Mouse (Mus musculus) liver, embryonic 12.5 days (tissue): ENCODE measurements at regions not wholly inside any gene's neighbourhood (a gene's known extent, or its start where the extent isn't known, plus 50 kb on each side); places are given as distances from the start of the nearest gene placed in this dataset.
A peak's percentile ranks its signal among the peaks of the same experiment; 100 is the strongest.

ENCODE experiments used
- ATAC-seq: fragments of 200-750 bp; cut with Nextera tagmentation; 2 replicates; pipeline ENCODE4 v1.8.0; 2017; ENCODE audit warnings: moderate number of reproducible peaks, mild to moderate bottlenecking, moderate library complexity
- H3K27ac ChIP-seq: fragments of 300-500 bp; sonication (generic); 2 replicates; pipeline ENCODE4 v1.5.1; 2016; ENCODE audit warnings: mild to moderate bottlenecking
- H3K27me3 ChIP-seq: fragments of 300-500 bp; sonication (generic); replicated peaks from 2 replicates; pipeline ENCODE4 v1.6.1; 2016; ENCODE audit warnings: mild to moderate bottlenecking, moderate library complexity
- H3K36me3 ChIP-seq: fragments of 300-500 bp; sonication (generic); 2 replicates; pipeline ENCODE4 v1.6.1; 2016; ENCODE audit warnings: mild to moderate bottlenecking, moderate library complexity
- H3K4me1 ChIP-seq: fragments of 300-500 bp; sonication (generic); 2 replicates; pipeline ENCODE4 v1.6.1; 2016
- H3K4me2 ChIP-seq: fragments of 300-500 bp; sonication (generic); 2 replicates; pipeline ENCODE4 v1.6.1; 2016; ENCODE audit warnings: mild to moderate bottlenecking, moderate library complexity
- H3K4me3 ChIP-seq: fragments of 300-500 bp; sonication (generic); 2 replicates; pipeline ENCODE4 v1.5.1; 2016; ENCODE audit warnings: mild to moderate bottlenecking, moderate library complexity
- H3K9ac ChIP-seq: fragments of 300-500 bp; sonication (generic); 2 replicates; pipeline ENCODE4 v1.6.1; 2016; ENCODE audit warnings: mild to moderate bottlenecking, moderate library complexity
- H3K9me3 ChIP-seq: fragments of 300-500 bp; sonication (generic); replicated peaks from 2 replicates; pipeline ENCODE4 v1.6.1; 2016; ENCODE audit warnings: mild to moderate bottlenecking, moderate library complexity
- WGBS: fragments of 180-500 bp; shearing (Covaris S2); methylation state at CpG from one replicate; pipeline ENCODE4 v1.1.7; 2016; ENCODE audit not compliant: insufficient replicate concordance; 5-methylcytosine and 5-hydroxymethylcytosine counted together

- no peaks in the 10 kb centered on the region for H3K36me3 ChIP-seq
- H3K4me1 ChIP-seq, result no peaks in the 10 kb centered on the region
- H3K4me2 ChIP-seq, result no peak overlapping the region
- 63% methylated on average over 4 of the region's 4 CpGs for WGBS
- no peaks in the 10 kb centered on the region for H3K27me3 ChIP-seq
- no peak overlapping the region for H3K9ac ChIP-seq
- no peak overlapping the region for H3K4me3 ChIP-seq
- H3K27ac ChIP-seq, result no peak overlapping the region
- no peak for ATAC-seq
- H3K9me3 ChIP-seq, result no peaks in the 10 kb centered on the region
Measured at GRCm38 (mm10) chr9:113026904-113027193, 681.2 kb downstream of the Pdcd6ip start.

DNA sequence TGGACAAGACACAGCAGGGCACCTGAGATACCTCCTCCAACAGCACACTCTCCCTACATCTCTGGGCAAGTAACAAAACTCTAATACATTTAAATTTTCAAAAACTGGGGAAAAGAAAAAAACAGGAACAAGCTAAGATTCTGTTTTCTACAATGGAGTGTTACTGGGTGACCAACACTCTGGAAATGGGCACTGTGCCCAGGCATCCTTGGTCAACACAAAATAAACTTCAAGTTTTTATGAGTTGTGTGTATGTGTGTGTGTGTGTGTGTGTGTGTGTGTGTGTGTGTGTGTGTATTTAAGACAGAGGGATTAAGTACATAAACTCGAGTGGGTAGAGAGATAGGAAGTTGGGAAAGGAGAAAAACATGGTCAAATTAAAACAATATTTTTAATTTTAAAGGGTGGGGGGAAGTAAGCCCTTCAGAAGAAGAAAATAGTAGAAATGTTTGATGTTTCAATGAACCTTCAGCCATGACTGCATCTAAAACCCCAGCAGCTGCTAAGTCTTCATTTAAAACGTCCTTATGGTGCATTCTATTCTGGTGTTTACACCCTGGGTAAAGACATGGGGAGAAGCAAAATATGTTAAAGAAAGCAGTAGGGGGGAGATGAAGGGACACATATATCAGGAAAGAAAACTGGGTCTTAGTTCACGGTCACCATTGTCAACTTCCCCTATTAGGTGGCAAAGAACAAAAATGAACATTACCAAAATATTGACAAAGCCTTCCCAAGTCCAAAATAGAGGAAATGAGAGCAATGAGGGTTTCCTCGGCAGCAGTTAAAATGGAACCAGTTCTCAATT lies 681.8 kb downstream of the Pdcd6ip start:
- H3K4me1 ChIP-seq, result no peaks in the 10 kb centered on the region
- no peak overlapping the region for H3K27ac ChIP-seq
- no peak overlapping the region for H3K9ac ChIP-seq
- no peaks in the 10 kb centered on the region for H3K36me3 ChIP-seq
- WGBS, result 42% methylated on average over 4 of the region's 4 CpGs
- H3K27me3 ChIP-seq, result no peaks in the 10 kb centered on the region
- H3K4me2 ChIP-seq, result no peak overlapping the region
- H3K4me3 ChIP-seq, result no peak overlapping the region
- ATAC-seq, result no peak
- H3K9me3 ChIP-seq, result no peaks in the 10 kb centered on the region

- H3K9ac ChIP-seq, result no peak overlapping the region
- H3K4me3 ChIP-seq, result no peak overlapping the region
- H3K27me3 ChIP-seq, result no peaks in the 10 kb centered on the region
- H3K4me1 ChIP-seq, result no peaks in the 10 kb centered on the region
- no peak overlapping the region for H3K27ac ChIP-seq
- H3K4me2 ChIP-seq, result no peak overlapping the region
- H3K36me3 ChIP-seq, result no peaks in the 10 kb centered on the region
- no peak for ATAC-seq
- WGBS, result 60% methylated on average over 6 of the region's 6 CpGs
- no peaks in the 10 kb centered on the region for H3K9me3 ChIP-seq
Measured at GRCm38 (mm10) chr9:113021866-113022645, 686.0 kb downstream of the Pdcd6ip start.

DNA sequence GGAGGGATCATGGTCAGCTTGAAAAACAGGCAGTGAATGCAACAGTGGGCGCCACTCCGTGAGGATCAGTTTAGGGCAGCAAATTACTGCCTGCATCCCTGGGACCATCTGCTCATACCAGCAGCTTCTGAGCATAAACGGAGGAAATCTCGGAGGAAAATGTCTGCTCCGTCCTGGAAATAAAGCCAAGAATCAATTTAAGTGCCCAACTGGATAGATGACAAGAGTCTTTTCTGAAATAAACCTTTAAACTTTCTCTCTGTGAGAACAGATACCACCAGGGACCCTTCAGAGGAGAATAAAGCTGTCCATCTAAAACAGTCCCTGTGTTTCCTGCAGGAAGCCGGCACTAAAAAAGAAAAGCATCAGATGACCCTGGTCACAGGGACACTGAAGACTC lies 688.5 kb downstream of the Pdcd6ip start:
- ATAC-seq, result no peak
- 72% methylated on average over 6 of the region's 6 CpGs for WGBS

GRCm38 (mm10) chr9:113008106-113008505 lies 700.0 kb downstream of the Pdcd6ip start:
- 57% methylated on average over 4 of the region's 4 CpGs for WGBS
- Histone ChIP-seq H3K4me2 (no peak overlapping the region), H3K36me3 (no peaks in the 10 kb centered on the region), H3K9me3 (no peaks in the 10 kb centered on the region), H3K27me3 (no peaks in the 10 kb centered on the region), H3K27ac (no peak overlapping the region), H3K4me1 (no peaks in the 10 kb centered on the region), H3K4me3 (no peak overlapping the region), H3K9ac (no peak overlapping the region)
- no peak for ATAC-seq

More for the DNA sequence above, 688.5 kb downstream of the Pdcd6ip start:
- Histone ChIP-seq H3K4me2 (no peak overlapping the region), H3K4me1 (no peaks in the 10 kb centered on the region), H3K27me3 (no peaks in the 10 kb centered on the region), H3K9me3 (no peaks in the 10 kb centered on the region), H3K4me3 (no peak overlapping the region), H3K36me3 (no peaks in the 10 kb centered on the region), H3K27ac (no peak overlapping the region), H3K9ac (no peak overlapping the region)

GRCm38 (mm10) chr9:112996204-112996603 lies 711.9 kb downstream of the Pdcd6ip start:
- peak; percentile 100 for ATAC-seq
- whole genome bisulfite sequencing, result 28% methylated on average over 1 of the region's 1 CpGs
- H3K4me2 ChIP-seq, result peak overlapping the region; percentile 52

DNA sequence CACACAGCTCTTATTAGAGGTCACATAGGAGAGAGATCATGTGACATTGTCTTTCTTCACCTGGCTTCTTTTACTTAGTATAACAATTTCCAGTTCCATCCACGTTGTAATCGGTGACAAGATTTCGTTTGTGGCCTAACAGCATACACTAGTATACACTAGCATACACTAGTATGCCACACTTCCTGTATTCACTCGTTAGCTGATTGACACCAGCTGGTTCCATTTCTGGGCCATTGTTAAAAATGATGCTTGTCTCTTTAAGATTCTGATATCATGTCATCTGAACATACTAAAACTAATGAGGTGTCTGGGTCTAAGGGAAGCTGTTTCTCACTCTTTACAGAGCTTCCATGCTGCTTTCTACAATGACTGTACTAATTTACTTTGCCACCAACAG lies 713.3 kb downstream of the Pdcd6ip start:
- 68% methylated on average over 4 of the region's 4 CpGs for WGBS
- ATAC-seq, result no peak
- peak overlapping the region; percentile 84; the same call in 1 of the 2 replicates for H3K27ac ChIP-seq
- H3K9ac ChIP-seq, result no peak overlapping the region
- H3K4me1 ChIP-seq, result peaks cover 32% of the 10 kb centered on the region
- H3K4me2 ChIP-seq, result no peak overlapping the region
- H3K9me3 ChIP-seq, result no peaks in the 10 kb centered on the region
- no peaks in the 10 kb centered on the region for H3K36me3 ChIP-seq
- no peak overlapping the region for H3K4me3 ChIP-seq
- H3K27me3 ChIP-seq, result no peaks in the 10 kb centered on the region

More at GRCm38 (mm10) chr9:112996204-112996603, 711.9 kb downstream of the Pdcd6ip start:
- Histone ChIP-seq H3K4me1 (peaks cover 32% of the 10 kb centered on the region), H3K9ac (no peak overlapping the region), H3K4me3 (no peak overlapping the region; the same call in 1 of the 2 replicates), H3K9me3 (no peaks in the 10 kb centered on the region), H3K27ac (peak overlapping the region; percentile 89), H3K36me3 (no peaks in the 10 kb centered on the region), H3K27me3 (no peaks in the 10 kb centered on the region)

DNA sequence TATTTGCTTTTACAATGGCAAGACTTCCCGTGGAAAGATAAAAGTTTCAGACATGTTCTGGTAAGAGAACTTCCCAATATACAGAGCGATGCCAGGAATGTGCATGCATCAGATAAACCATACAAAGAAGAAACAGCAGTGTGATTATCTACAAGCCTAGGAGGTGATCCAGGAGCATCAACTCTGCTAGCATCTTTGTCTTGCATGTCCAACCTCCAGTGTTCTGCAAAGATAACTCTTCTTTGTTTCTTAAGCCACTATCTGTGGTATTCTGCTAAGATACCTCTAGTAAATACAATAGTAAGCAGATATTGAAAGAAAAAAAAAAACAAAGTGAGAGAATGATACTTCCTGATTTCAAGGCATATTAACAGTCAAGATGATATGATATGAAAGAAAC lies 714.4 kb downstream of the Pdcd6ip start:
- H3K4me1 ChIP-seq, result peaks cover 32% of the 10 kb centered on the region

DNA sequence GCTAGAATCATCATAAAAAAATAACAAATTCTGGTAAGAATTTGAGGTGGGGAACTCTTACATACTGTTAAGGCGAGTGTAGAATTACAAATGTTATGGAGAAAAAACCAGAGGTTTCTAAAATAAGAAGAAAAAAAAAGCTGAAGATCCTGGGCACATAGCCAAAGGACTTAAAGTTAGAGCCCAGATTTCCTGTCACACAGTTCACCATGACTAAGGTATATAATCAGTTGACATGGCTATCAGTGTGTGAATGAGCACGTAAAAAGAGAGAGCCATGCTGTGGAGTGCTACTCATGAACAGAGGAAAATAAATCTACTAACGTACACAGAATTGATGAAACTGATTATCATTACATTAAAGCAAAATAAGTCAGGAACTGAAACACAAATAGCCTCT lies 715.1 kb downstream of the Pdcd6ip start:
- no peak overlapping the region for H3K9ac ChIP-seq
- H3K27me3 ChIP-seq, result no peaks in the 10 kb centered on the region
- H3K4me3 ChIP-seq, result no peak overlapping the region
- no peaks in the 10 kb centered on the region for H3K9me3 ChIP-seq
- H3K4me2 ChIP-seq, result no peak overlapping the region
- 45% methylated on average over 3 of the region's 3 CpGs for WGBS
- H3K27ac ChIP-seq, result no peak overlapping the region
- H3K36me3 ChIP-seq, result no peaks in the 10 kb centered on the region
- H3K4me1 ChIP-seq, result peaks cover 29% of the 10 kb centered on the region
- no peak for ATAC-seq

More for the DNA sequence above, 714.4 kb downstream of the Pdcd6ip start:
- 30% methylated on average over 2 of the region's 2 CpGs for WGBS
- Histone ChIP-seq H3K27me3 (no peaks in the 10 kb centered on the region), H3K4me2 (no peak overlapping the region), H3K27ac (no peak overlapping the region), H3K9me3 (no peaks in the 10 kb centered on the region), H3K36me3 (no peaks in the 10 kb centered on the region), H3K9ac (no peak overlapping the region), H3K4me3 (no peak overlapping the region)
- ATAC-seq, result no peak

DNA sequence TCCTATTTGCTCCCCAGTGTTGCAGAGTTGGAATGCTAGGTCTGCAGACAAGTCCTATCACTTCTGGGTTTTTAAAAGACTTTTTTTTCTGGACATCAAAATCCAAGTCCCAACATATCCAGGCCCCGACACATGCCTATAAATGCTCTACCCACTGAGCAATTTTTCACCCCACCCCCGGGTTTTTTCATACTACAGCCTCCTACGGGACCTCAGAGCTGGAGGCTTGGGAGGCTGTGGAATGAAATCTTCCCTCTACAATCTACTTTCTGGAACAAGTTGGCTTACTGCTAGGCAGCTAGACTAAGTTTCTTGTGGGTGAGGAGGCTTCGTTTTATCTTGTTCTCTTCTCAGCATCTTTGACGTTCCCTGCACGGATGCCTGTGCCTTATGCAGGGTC lies 724.7 kb downstream of the Pdcd6ip start:
- no peak overlapping the region for H3K27ac ChIP-seq
- H3K9me3 ChIP-seq, result peaks cover 7% of the 10 kb centered on the region; the same call in 1 of the 2 replicates
- H3K4me2 ChIP-seq, result no peak overlapping the region
- no peak overlapping the region for H3K9ac ChIP-seq
- WGBS, result 71% methylated on average over 6 of the region's 6 CpGs
- H3K27me3 ChIP-seq, result no peaks in the 10 kb centered on the region
- H3K4me1 ChIP-seq, result no peaks in the 10 kb centered on the region
- H3K4me3 ChIP-seq, result no peak overlapping the region
- H3K36me3 ChIP-seq, result no peaks in the 10 kb centered on the region
- no peak for ATAC-seq

DNA sequence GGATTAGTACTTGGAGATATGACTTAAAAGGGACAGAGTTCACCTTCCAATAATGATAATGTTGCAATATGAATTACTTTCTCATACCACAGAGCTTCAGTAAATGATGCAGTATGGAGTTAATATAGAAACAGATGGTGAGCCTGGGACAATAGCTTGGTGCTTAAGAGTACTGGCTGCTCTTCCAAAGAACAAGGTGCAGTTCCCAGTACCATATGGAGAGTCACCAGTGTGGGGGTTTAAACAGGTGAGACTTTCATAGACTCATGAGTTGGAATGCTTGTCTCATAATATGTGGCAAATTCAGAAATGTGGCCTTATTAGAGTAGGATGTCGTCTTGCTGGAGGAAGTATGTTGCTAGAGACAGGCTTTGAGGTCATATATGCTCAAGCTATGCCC lies 715.8 kb upstream of the Arpp21 start:
- no peak for ATAC-seq
- Histone ChIP-seq H3K4me1 (no peaks in the 10 kb centered on the region), H3K27ac (no peak overlapping the region), H3K27me3 (no peaks in the 10 kb centered on the region), H3K36me3 (no peaks in the 10 kb centered on the region), H3K9me3 (0 out of 2 replicates have a peak, but pooled peaks cover 2% of the 10 kb centered on the region), H3K4me3 (no peak overlapping the region), H3K4me2 (no peak overlapping the region), H3K9ac (no peak overlapping the region)
- WGBS, result 69% methylated on average over 1 of the region's 1 CpGs

DNA sequence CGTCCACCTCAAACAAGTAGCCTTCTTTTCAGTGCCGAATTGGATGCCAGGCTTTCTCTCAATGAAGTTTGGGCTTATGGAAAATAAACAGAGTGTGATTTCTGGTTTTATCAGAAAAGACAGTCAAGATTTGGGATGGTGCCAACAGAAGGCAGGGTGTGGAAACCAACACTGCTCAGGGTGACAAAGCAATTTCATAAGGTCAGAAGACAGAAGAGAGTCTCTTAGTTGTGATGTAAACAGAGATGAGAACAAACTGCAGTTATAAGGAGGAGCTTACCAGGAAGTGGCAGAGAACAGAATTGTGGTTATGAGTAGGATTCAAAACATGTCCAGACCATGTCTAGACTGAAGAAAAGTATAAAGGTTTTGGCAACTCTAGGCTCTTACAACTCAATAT lies 714.3 kb upstream of the Arpp21 start:
- Histone ChIP-seq H3K27ac (no peak overlapping the region), H3K36me3 (no peaks in the 10 kb centered on the region), H3K27me3 (no peaks in the 10 kb centered on the region), H3K9me3 (no peaks in the 10 kb centered on the region), H3K9ac (no peak overlapping the region), H3K4me1 (no peaks in the 10 kb centered on the region), H3K4me3 (no peak overlapping the region), H3K4me2 (no peak overlapping the region)
- peak; percentile 68; the same call in 1 of the 2 replicates for ATAC-seq
- whole genome bisulfite sequencing, result 52% methylated on average over 2 of the region's 2 CpGs
